ENCODE assay signal across 9 mouse cellular contexts in the genomic region with DNA sequence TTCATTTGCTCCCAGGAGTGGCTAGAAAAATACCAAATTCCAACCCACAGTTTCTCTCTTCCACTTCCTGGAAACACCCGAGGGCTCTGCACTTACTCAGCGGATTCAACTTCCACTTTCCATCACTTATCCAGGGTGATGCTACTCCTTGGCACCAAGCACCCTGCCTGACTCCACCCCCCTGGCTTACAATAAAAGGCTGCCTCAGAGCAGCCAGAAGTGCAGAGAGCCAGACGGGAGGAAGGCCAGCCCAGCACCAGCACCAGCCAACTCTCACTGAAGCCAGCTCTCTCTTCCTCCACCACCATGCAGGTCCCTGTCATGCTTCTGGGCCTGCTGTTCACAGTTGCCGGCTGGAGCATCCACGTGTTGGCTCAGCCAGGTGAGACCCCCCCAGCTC. TPM values are rescaled to one million over a fixed set of nuclear protein-coding genes. Genes with fewer than 3 reads are reported as not detected.
A peak's percentile ranks its signal among the peaks of the same experiment; 100 is the strongest.
DNase-seq lines count a peak whose midpoint lies in the region; ATAC-seq and TF ChIP-seq lines count a peak whose summit lies in the region.
"Had no signal": no experiment of that assay in that cellular context is flagged by ENCODE, and none has a peak within 500 bp of the region (broad histone marks: within the 10 kb centered on the region; RNA-seq: fewer than 3 reads in every experiment).

A gene (plus strand): TSS at position 216 of the 400 bp plus-strand sequence.

- DNase-seq in intestine, embryonic 14.5 days (ENCODE audit: low spot score): no peak
- peak; percentile 81 to 85 for DNase-seq in adrenal gland, postnatal 36 days
- peak; percentile 32 to 46 for DNase-seq in frontal cortex, postnatal 36 days (ENCODE audit: low spot score in 2 of 2)
- DNase-seq in heart, postnatal 4 days: peak; percentile 75
- peak; percentile 22 to 73 for DNase-seq in left cerebral cortex, postnatal 25 days (ENCODE audit: low spot score in 2 of 2)
- peak; percentile 9 for DNase-seq in ovary, postnatal 10 days (ENCODE audit: low spot score)
- DNase-seq in thymus, postnatal 14 days: no peak

- no peak within 1 kb of the TSS for H3K4me3 ChIP-seq in intestine, embryonic 14.5 days (ENCODE audit: low read depth, low read length)
- H3K4me3 ChIP-seq in intestine, postnatal 0 days (ENCODE audit: low read depth, low read length): no peak within 1 kb of the TSS
- H3K4me3 ChIP-seq: limb, embryonic 12.5 days had no signal

- intact Hi-C loops in left cerebral cortex, postnatal 25 days (cut with DNase I): loop anchor here (5.0 kb wide), 1 partner anchor 38 kb away; no protein-coding TSS in a partner anchor

- H3K36me3 ChIP-seq in intestine, embryonic 14.5 days (ENCODE audit: control insufficient read depth, insufficient read depth, low read length): no peaks in the 10 kb centered on the region
- no peaks in the 10 kb centered on the region for H3K36me3 ChIP-seq in intestine, postnatal 0 days (ENCODE audit: control insufficient read depth, insufficient read depth)
- H3K36me3 ChIP-seq: limb, embryonic 12.5 days had no signal

- H3K9ac ChIP-seq in intestine, embryonic 14.5 days (ENCODE audit: low read length): no peak within 1 kb of the TSS
- no peak within 1 kb of the TSS for H3K9ac ChIP-seq in intestine, postnatal 0 days (ENCODE audit: low read depth, low read length)
- H3K9ac ChIP-seq: limb, embryonic 12.5 days had no signal

- H3K27me3 ChIP-seq in intestine, embryonic 14.5 days (replicated peaks; ENCODE audit: control insufficient read depth, insufficient read depth, low read length): no peaks in the 10 kb centered on the region
- no peaks in the 10 kb centered on the region for H3K27me3 ChIP-seq in intestine, postnatal 0 days (replicated peaks; ENCODE audit: control insufficient read depth, insufficient read depth, low read length)
- H3K27me3 ChIP-seq: limb, embryonic 12.5 days had no signal

- 30% methylated on average over 5 of the region's 5 CpGs for WGBS in intestine, embryonic 14.5 days
- 33% methylated on average over 5 of the region's 5 CpGs for WGBS in intestine, postnatal 0 days

- H3K27ac ChIP-seq in intestine, embryonic 14.5 days (ENCODE audit: low read depth): peak within 1 kb of the TSS; percentile 14; the same call in 1 of the 2 replicates
- H3K27ac ChIP-seq in intestine, postnatal 0 days (ENCODE audit: low read depth, low read length): no peak within 1 kb of the TSS
- H3K27ac ChIP-seq: limb, embryonic 12.5 days had no signal

- no peak within 1 kb of the TSS for H3K4me2 ChIP-seq in intestine, embryonic 14.5 days (ENCODE audit: low read length)
- no peak within 1 kb of the TSS for H3K4me2 ChIP-seq in intestine, postnatal 0 days (replicated peaks; ENCODE audit: low read depth)
- H3K4me2 ChIP-seq: limb, embryonic 12.5 days had no signal

- H3K4me1 ChIP-seq in intestine, embryonic 14.5 days (replicated peaks; ENCODE audit: control insufficient read depth, insufficient read depth, low read length): peaks cover 5% of the 10 kb centered on the region; the same call in 1 of the 2 replicates
- H3K4me1 ChIP-seq in intestine, postnatal 0 days (replicated peaks; ENCODE audit: control insufficient read depth, insufficient read depth, low read length): no peaks in the 10 kb centered on the region

- no peak for TF ChIP-seq CTCF in intestine, postnatal 0 days (IDR thresholded peaks at IDR 0.05; ENCODE audit: low read depth)

- ATAC-seq in intestine, embryonic 14.5 days (replicated peaks; ENCODE audit: low FRiP score, low TSS enrichment, low read depth): 0 out of 2 replicates have a peak, but pooled peaks have one; percentile 43
- no peak for ATAC-seq in intestine, postnatal 0 days

- H3K9me3 ChIP-seq in intestine, embryonic 14.5 days (ENCODE audit: control insufficient read depth, low read length): no peaks in the 10 kb centered on the region
- no peaks in the 10 kb centered on the region for H3K9me3 ChIP-seq in intestine, postnatal 0 days (ENCODE audit: control insufficient read depth)
- H3K9me3 ChIP-seq: limb, embryonic 12.5 days had no signal

RNA-seq across cellular contexts. Expression of the gene that starts here (rescaled TPM):
- 14.0 and 17.4 TPM in 2 replicates for polyA plus RNA-seq in intestine, embryonic 14.5 days (2014; fragmentation: Nextera tagmentation; extraction: Ambion mirVana)
- polyA plus RNA-seq in intestine, postnatal 0 days (2015; fragmentation: Nextera tagmentation; extraction: Ambion mirVana): 3.4 and 4.4 TPM in 2 replicates
- total RNA-seq in adrenal gland, postnatal 36 days (2021): 1 to 10 TPM; 1.2 to 1.3 TPM
- total RNA-seq in heart, postnatal 4 days (2021): 1 to 10 TPM; 2.1 to 4.7 TPM
- total RNA-seq in left cerebral cortex, postnatal 25 days (2021): not detected

Comparison
In these comparisons a context has a peak if more than half of its experiments do, and no peak if none do; other contexts are left out.
1. Peak in DNase-seq in left cerebral cortex, postnatal 25 days; RNA of the gene not detected or under 1 TPM.
2. DNase-seq: peak in adrenal gland, postnatal 36 days (2 of 2), frontal cortex, postnatal 36 days (2 of 2), heart, postnatal 4 days (single experiment) and ovary, postnatal 10 days (single experiment); none in intestine, embryonic 14.5 days (single experiment) and thymus, postnatal 14 days (single experiment).